Mouse (Mus musculus): ENCODE results near the gene Bola2. TPM values are rescaled to one million over a fixed set of nuclear protein-coding genes. Genes with fewer than 3 reads are reported as not detected.

Gene Bola2
- polyA plus RNA-seq, 1 experiment: 182 TPM

DNA sequence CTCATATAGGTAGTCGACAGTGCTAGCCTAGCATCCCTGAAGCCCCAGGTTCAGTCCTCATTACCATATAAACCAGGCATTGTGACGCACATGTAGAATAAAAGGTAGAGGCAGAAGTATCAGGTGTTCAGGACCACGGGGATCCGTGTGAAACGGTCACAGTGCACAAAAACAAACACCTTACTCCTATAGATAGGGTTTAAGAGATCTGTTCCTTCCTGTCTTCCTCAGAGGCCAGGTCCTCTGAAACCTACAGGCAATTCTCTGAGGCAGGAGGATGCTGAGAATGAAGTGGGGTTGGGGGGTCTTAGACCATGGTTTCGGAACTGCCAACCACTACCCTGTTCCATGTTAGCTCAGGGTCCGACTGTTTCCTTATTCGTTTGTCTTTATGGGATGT, 2.6 kb downstream of the Bola2 start:
- no peak overlapping the region for H3K4me3 ChIP-seq (replicated peaks; ENCODE audit: control insufficient read depth, low read depth, low read length)
- no peak overlapping the region for H3K27ac ChIP-seq (ENCODE audit: control insufficient read depth, insufficient read depth, low read depth, low read length, poor library complexity)
- 77% methylated on average over 8 of the region's 8 CpGs for WGBS
- peaks cover 1% of the 10 kb centered on the region; the same call in 1 of the 2 replicates for H3K4me1 ChIP-seq (ENCODE audit: control insufficient read depth, insufficient read depth, low read length)
- no peak for TF ChIP-seq POLR2A (IDR thresholded peaks at IDR 0.05; ENCODE audit: borderline replicate concordance, control insufficient read depth, low read depth, low read length)
- TF ChIP-seq CTCF (IDR thresholded peaks at IDR 0.05; ENCODE audit: control insufficient read depth, insufficient read depth, low read length): no peak

DNA sequence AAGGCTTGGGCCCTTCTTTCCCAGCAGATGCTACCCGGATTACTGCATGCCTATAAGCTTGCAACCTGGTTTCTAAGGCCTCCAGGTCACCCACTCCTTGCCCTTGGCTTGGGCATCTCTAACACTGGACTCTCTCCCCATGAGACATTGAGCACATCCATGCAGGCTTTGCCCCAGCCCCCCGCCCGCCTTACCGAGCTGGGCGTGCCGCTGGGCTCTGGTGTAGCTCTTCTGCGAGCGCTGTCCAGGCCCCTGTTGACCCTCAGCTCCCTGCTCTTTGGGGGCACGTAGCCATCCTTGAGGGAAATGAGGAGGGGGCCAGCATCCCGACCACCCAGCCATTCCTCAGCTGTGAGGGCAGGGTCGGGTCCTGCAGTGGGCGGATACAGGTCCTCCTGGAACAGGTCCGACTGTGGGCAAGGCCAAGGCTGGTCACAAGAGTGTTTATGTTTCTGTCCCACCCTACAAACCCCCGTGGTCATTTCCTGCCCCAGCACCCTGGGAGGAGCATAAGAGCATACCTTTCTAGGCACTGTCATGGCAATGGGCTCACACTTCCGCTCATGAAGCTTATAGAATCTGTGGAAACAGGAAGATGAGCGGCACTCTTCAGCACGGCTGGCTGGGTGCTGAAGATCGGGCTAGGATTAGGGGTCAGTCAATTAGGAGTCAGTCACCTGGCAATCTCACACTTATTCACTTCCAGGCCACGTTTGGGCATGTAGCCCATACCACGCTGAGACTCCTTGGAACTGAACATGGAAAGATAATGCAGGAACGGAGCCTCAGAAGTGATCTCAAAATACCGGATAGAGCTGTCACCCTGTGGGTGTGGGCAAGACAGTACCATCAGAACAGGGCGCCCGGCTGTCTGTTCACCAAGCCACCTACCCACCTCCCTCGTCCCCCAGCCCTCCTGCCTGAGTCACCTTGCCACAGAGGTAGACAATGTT, 5.1 kb downstream of the Bola2 start:
- H3K27ac ChIP-seq (ENCODE audit: control insufficient read depth, insufficient read depth, low read depth, low read length, poor library complexity): peak overlapping the region; percentile 7; the same call in 1 of the 2 replicates
- H3K4me1 ChIP-seq (ENCODE audit: control insufficient read depth, insufficient read depth, low read length): peaks cover 1% of the 10 kb centered on the region; the same call in 1 of the 2 replicates
- peak overlapping the region; percentile 95 for H3K4me3 ChIP-seq (replicated peaks; ENCODE audit: control insufficient read depth, low read depth, low read length)
- 75% methylated on average over 25 of the region's 25 CpGs for WGBS
- TF ChIP-seq CTCF (IDR thresholded peaks at IDR 0.05; ENCODE audit: control insufficient read depth, insufficient read depth, low read length): no peak
- TF ChIP-seq POLR2A (IDR thresholded peaks at IDR 0.05; ENCODE audit: borderline replicate concordance, control insufficient read depth, low read depth, low read length): no peak

DNA sequence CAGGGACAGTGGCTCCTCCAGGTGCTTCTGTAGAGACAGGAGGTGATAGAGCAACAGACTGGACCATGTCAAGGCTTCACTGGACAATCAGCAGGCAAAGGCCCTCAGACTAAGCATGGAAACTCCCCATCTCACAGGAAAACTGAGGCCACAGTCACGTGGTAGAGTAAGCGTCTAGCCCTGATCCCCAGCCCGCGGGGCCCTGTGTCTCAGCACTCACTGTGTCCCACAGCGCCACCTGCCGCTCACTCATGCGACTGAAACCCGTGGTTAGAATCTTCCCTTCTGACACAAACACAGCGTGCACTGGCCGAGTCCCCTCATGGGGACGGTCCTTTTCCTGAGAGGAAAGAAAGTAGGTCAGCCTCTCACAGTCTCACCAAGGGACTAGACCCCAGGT, 5.9 kb downstream of the Bola2 start:
- no peak for TF ChIP-seq POLR2A (IDR thresholded peaks at IDR 0.05; ENCODE audit: borderline replicate concordance, control insufficient read depth, low read depth, low read length)
- peak; percentile 95 for TF ChIP-seq CTCF (IDR thresholded peaks at IDR 0.05; ENCODE audit: control insufficient read depth, insufficient read depth, low read length)
- Histone ChIP-seq H3K4me3 (replicated peaks; ENCODE audit: control insufficient read depth, low read depth, low read length) (peak overlapping the region; percentile 95), H3K27ac (ENCODE audit: control insufficient read depth, insufficient read depth, low read depth, low read length, poor library complexity) (peak overlapping the region; percentile 99), H3K4me1 (ENCODE audit: control insufficient read depth, insufficient read depth, low read length) (peaks cover 6% of the 10 kb centered on the region; the same call in 1 of the 2 replicates)
- 1% methylated on average over 11 of the region's 11 CpGs for WGBS

DNA sequence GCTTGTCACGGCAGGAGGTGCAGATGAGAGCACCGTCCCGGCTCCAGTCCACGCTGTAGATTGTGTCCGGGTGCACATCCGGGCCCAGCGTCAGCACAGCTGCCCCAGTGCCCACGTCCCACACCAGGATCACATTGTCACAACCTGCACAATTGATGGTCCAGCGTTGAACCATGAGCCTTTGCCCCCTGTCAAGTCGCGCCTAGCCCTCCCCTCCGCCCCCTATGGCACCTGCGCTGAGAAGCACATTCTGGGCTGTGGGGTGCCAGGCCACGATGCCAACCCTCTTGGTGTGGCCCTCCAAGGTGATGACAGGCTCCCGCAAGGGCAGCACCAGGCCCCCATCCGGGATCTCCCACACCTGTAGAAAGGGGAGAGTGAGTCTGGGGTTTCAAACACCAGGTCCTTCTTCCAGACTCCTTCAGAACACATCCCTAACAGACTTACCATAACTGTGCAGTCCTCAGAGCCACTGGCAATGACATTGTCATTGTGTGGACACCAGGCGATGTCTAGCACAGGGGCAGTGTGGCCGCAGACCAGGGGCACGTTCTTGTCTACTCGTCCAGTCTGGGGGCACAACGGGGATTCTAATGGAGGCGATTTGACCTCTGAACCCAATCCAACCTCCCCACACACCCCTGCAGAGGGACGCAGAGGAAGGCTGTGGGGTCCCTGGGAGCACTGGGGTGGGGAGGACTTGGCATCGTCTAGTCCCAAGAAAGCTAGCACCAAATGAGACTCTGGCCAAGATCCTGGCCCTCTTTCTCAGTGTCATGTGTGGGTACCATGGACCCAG, 6.6 kb downstream of the Bola2 start:
- TF ChIP-seq POLR2A (IDR thresholded peaks at IDR 0.05; ENCODE audit: borderline replicate concordance, control insufficient read depth, low read depth, low read length) (peak; percentile 47; the same call in 1 of the 2 replicates), CTCF (IDR thresholded peaks at IDR 0.05; ENCODE audit: control insufficient read depth, insufficient read depth, low read length) (no peak)
- Histone ChIP-seq H3K4me3 (replicated peaks; ENCODE audit: control insufficient read depth, low read depth, low read length) (peak overlapping the region; percentile 95), H3K4me1 (ENCODE audit: control insufficient read depth, insufficient read depth, low read length) (peaks cover 7% of the 10 kb centered on the region; the same call in 1 of the 2 replicates), H3K27ac (ENCODE audit: control insufficient read depth, insufficient read depth, low read depth, low read length, poor library complexity) (peak overlapping the region; percentile 99)
- 36% methylated on average over 24 of the region's 24 CpGs for WGBS

DNA sequence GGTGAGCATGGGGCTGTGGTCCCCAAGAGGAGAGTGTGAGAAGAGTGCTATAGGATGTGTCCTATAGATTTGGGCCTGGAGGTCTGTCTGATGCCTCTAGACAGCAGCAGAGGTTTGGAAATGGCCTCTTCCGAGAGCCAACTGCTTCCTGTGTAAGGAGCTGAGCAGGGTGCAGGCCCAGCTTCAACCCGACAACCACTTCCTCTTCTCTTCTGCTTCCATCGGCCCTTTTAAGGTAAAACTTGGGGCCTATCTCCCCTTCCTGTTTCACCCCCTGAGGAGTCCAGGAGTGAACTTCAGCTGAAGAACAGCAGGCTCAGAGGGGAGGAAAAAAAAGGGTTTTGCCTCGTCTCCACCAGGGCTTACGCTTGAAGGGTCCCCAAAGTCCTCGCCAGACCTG, 7.2 kb downstream of the Bola2 start:
- H3K27ac ChIP-seq (ENCODE audit: control insufficient read depth, insufficient read depth, low read depth, low read length, poor library complexity): peak overlapping the region; percentile 99
- 7% methylated on average over 6 of the region's 6 CpGs for WGBS
- H3K4me1 ChIP-seq (ENCODE audit: control insufficient read depth, insufficient read depth, low read length): peaks cover 7% of the 10 kb centered on the region; the same call in 1 of the 2 replicates
- TF ChIP-seq POLR2A (IDR thresholded peaks at IDR 0.05; ENCODE audit: borderline replicate concordance, control insufficient read depth, low read depth, low read length) (no peak), CTCF (IDR thresholded peaks at IDR 0.05; ENCODE audit: control insufficient read depth, insufficient read depth, low read length) (0 out of 2 replicates have a peak, but pooled peaks have one; percentile 11)
- peak overlapping the region; percentile 95 for H3K4me3 ChIP-seq (replicated peaks; ENCODE audit: control insufficient read depth, low read depth, low read length)

DNA sequence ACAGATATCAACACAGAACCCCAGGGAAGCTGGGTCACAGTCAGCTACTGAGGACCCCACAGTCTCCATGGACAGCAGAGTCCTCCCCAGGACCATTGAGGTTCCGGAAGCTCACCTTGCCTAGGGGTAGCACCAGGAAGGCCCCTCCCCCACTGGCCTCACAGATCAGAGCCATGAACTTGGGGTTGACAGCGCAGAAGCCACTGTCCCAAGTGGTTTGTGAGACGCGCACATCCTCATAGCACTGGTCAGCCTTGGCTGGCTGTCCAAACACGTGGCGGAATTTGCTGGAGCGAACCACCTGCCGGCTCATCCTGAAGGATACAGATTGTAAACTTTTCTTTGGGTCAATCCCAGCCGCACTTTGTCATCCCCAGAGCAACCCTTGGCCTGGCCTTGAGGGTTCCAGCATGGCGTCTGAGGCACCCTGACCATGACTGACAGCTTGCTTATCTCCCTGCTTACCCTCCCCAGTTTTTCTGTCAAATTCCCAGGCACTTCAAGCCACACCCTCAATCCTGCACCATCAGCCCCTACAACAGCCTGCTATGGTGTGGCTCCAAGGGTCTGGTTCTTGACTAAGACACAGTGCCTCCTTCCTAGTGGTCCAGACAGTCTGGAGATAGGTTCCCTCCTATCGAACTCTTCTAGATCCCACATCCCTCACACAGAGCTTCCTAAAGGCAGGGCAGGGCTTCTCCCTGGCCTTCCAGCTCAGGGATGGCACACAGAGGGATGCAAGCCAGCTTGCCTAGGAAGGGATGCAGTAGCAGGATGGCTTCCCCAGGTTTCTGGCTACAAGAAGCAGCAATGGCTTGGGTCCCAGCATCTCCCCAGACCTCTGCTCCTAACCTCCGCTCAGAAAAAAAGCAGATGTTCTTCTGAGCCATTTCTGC, 7.9 kb downstream of the Bola2 start:
- Histone ChIP-seq H3K27ac (ENCODE audit: control insufficient read depth, insufficient read depth, low read depth, low read length, poor library complexity) (peak overlapping the region; percentile 99), H3K4me3 (replicated peaks; ENCODE audit: control insufficient read depth, low read depth, low read length) (peak overlapping the region; percentile 95), H3K4me1 (ENCODE audit: control insufficient read depth, insufficient read depth, low read length) (peaks cover 7% of the 10 kb centered on the region; the same call in 1 of the 2 replicates)
- 14% methylated on average over 12 of the region's 12 CpGs for WGBS
- TF ChIP-seq POLR2A (IDR thresholded peaks at IDR 0.05; ENCODE audit: borderline replicate concordance, control insufficient read depth, low read depth, low read length) (peak; percentile 66; the same call in 1 of the 2 replicates), CTCF (IDR thresholded peaks at IDR 0.05; ENCODE audit: control insufficient read depth, insufficient read depth, low read length) (no peak)

DNA sequence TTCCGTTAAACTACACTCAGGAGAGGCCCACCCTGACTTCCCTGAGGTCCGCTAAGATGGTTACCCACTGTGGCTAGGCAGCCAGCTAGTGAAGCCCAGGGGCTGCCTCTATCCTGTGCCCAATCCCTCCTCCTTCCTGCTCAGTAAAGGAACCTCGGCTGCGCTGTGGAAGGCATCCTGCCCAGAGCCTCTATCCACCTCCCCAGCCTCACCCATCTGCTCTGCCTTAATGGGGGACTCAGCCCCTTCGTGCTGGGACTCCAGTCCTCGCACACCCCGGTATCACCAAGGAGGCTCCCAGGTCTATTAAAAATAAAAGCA, 8.5 kb downstream of the Bola2 start:
- Histone ChIP-seq H3K27ac (ENCODE audit: control insufficient read depth, insufficient read depth, low read depth, low read length, poor library complexity) (peak overlapping the region; percentile 99), H3K4me1 (ENCODE audit: control insufficient read depth, insufficient read depth, low read length) (peaks cover 7% of the 10 kb centered on the region; the same call in 1 of the 2 replicates)
- no peak for TF ChIP-seq POLR2A (IDR thresholded peaks at IDR 0.05; ENCODE audit: borderline replicate concordance, control insufficient read depth, low read depth, low read length)
- TF ChIP-seq CTCF (IDR thresholded peaks at IDR 0.05; ENCODE audit: control insufficient read depth, insufficient read depth, low read length): no peak

More for the DNA sequence above, 8.5 kb downstream of the Bola2 start:
- 2% methylated on average over 7 of the region's 7 CpGs for WGBS
- H3K4me3 ChIP-seq (replicated peaks; ENCODE audit: control insufficient read depth, low read depth, low read length): peak overlapping the region; percentile 95

Measured in bone marrow, adult 2 months (tissue).